Comparison of ENCODE assay signal across 17 mouse cellular contexts in the genomic region with DNA sequence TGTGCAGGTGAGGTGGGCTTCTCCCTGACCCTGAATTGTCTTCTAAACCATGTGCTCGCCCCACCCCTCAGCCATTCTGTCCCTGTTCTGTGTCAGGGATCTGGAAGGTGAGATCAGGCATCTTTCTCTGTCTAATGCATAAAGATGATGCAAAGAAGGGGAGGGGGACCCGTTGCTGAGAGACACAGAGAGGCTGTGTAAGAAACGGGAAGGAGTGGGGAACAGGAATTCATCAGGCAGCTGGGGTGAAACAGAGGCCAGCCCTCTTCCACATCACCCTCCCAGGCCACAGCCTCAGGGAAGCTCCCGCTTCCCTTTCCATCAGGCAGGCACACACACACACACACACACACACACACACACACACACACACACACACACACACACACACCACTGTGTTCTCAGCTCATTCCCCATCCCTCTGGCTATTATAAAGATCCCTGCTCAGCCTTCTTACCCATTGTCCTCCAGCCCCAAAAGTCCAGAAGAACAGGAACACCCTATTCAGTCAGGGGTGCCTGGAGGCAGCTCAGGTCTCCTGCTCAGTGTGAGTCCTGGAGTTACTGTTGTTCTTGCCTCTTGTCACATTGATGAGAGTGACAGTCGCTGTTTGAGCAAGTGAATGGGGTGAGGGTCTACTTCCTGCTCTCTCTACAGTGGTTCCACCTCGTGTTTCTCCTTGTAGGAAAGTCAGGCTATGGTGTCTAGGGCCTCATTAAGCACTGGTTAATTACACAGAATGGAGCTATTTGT. TPM values are rescaled to one million over a fixed set of nuclear protein-coding genes. Genes with fewer than 3 reads are reported as not detected.
A peak's percentile ranks its signal among the peaks of the same experiment; 100 is the strongest.
DNase-seq lines count a peak whose midpoint lies in the region; ATAC-seq and TF ChIP-seq lines count a peak whose summit lies in the region.
"Had no signal": no experiment of that assay in that cellular context is flagged by ENCODE, and none has a peak within 500 bp of the region (broad histone marks: within the 10 kb centered on the region; RNA-seq: fewer than 3 reads in every experiment).

No protein-coding gene starts in this region.

- WGBS in forebrain, postnatal 0 days: 19% methylated on average over 6 of the region's 6 CpGs
- 34% methylated on average over 6 of the region's 6 CpGs for WGBS in midbrain, embryonic 12.5 days

- no peaks in the 10 kb centered on the region for H3K27me3 ChIP-seq in forebrain, postnatal 0 days (ENCODE audit: insufficient read depth, low read length)
- peaks cover 26% of the 10 kb centered on the region for H3K27me3 ChIP-seq in midbrain, embryonic 12.5 days

- no peaks in the 10 kb centered on the region for H3K9me3 ChIP-seq in forebrain, postnatal 0 days (ENCODE audit: low read length)
- no peaks in the 10 kb centered on the region for H3K9me3 ChIP-seq in midbrain, embryonic 12.5 days

- intact Hi-C loops in left cerebral cortex, postnatal 14 days (cut with DNase I): no loop called here
- intact Hi-C loops in left cerebral cortex, postnatal 36 days (cut with DNase I): no loop called here

- H3K36me3 ChIP-seq in forebrain, postnatal 0 days (ENCODE audit: insufficient read depth): no peaks in the 10 kb centered on the region
- H3K36me3 ChIP-seq in midbrain, embryonic 12.5 days: no peaks in the 10 kb centered on the region

- DNase-seq in left cerebral cortex, postnatal 14 days (ENCODE audit: low spot score in 2 of 2): peak; percentile 48 to 62
- no peak for DNase-seq in left cerebral cortex, postnatal 36 days (ENCODE audit: low spot score in 2 of 2)
- DNase-seq in forebrain, postnatal 0 days: peak; percentile 57
- DNase-seq in retina, postnatal 1 day: peak; percentile 71
- no peak for DNase-seq in cerebellum, adult 8-10 months
- no peak for DNase-seq in kidney, adult 11 months
- no peak for DNase-seq in heart, adult 8-10 months (ENCODE audit: low spot score)
- DNase-seq: adrenal gland, postnatal 25 days; cerebellum, adult 18-20 months; kidney, postnatal 14 days; lung, postnatal 14 days; right cerebral cortex, postnatal 14 days had no signal

- peaks cover 10% of the 10 kb centered on the region for H3K4me1 ChIP-seq in forebrain, postnatal 0 days (ENCODE audit: insufficient read depth)
- H3K4me1 ChIP-seq in midbrain, embryonic 12.5 days: peaks cover 28% of the 10 kb centered on the region

- peak; percentile 97 for ATAC-seq in forebrain, postnatal 0 days
- ATAC-seq in midbrain, embryonic 12.5 days (ENCODE audit: low FRiP score, low read depth): peak; percentile 69; the same call in 1 of the 2 replicates

- TF ChIP-seq CTCF in forebrain, postnatal 0 days (IDR thresholded peaks at IDR 0.05; ENCODE audit: low read depth): no peak

- H3K9ac ChIP-seq in forebrain, postnatal 0 days: no peak overlapping the region
- H3K9ac ChIP-seq in midbrain, embryonic 12.5 days (replicated peaks): no peak overlapping the region

- H3K4me3 ChIP-seq in forebrain, postnatal 0 days (ENCODE audit: low read depth, low read length): no peak overlapping the region
- no peak overlapping the region for H3K4me3 ChIP-seq in midbrain, embryonic 12.5 days
- H3K4me3 ChIP-seq: myocyte had no signal

- H3K27ac ChIP-seq in forebrain, postnatal 0 days (ENCODE audit: low read depth, low read length): peak overlapping the region; percentile 73
- H3K27ac ChIP-seq in midbrain, embryonic 12.5 days (replicated peaks): peak overlapping the region; percentile 47; the same call in 1 of the 2 replicates

- no peak overlapping the region for H3K4me2 ChIP-seq in forebrain, postnatal 0 days (ENCODE audit: low read depth)
- H3K4me2 ChIP-seq in midbrain, embryonic 12.5 days (replicated peaks): no peak overlapping the region

RNA-seq across cellular contexts. Expression of gene Slc6a1, which starts 43.4 kb away (rescaled TPM):
- 100 to 1,000 TPM; 343 to 359 TPM for total RNA-seq in left cerebral cortex, postnatal 14 days (2021)
- total RNA-seq in left cerebral cortex, postnatal 36 days (2021): 100 to 1,000 TPM; 289 to 308 TPM
- 221 and 302 TPM in 2 replicates for total RNA-seq in forebrain, postnatal 0 days (2014; rRNA removed)
- 105 and 152 TPM in 2 replicates for polyA plus RNA-seq in forebrain, postnatal 0 days (2015; fragmentation: Nextera tagmentation; extraction: Ambion mirVana)
- 41.8 and 45.3 TPM in 2 replicates for polyA plus RNA-seq in midbrain, embryonic 12.5 days (2016; fragmentation: Nextera tagmentation; extraction: Ambion mirVana)
- under 1 TPM in 3 of 4 experiments, not detected in 1; 0.06 to 0.12 (median 0.11) TPM for total RNA-seq in heart, adult 8-10 months (2022)
- total RNA-seq: adrenal gland, postnatal 25 days; liver, adult 2 months had no signal
- polyA plus RNA-seq: intestine, embryonic 14.5 days; myocyte; stomach, embryonic 16.5 days had no signal

Comparison
In these comparisons a context has a peak if more than half of its experiments do, and no peak if none do; other contexts are left out.
1. DNase-seq: peak in left cerebral cortex, postnatal 14 days (2 of 2), forebrain, postnatal 0 days (single experiment) and retina, postnatal 1 day (single experiment); none in left cerebral cortex, postnatal 36 days (0 of 2), cerebellum, adult 8-10 months (single experiment), kidney, adult 11 months (single experiment) and heart, adult 8-10 months (single experiment).
2. RNA of gene Slc6a1, which starts 43.4 kb away (total RNA-seq): 343 to 359 TPM in left cerebral cortex, postnatal 14 days, 289 to 308 TPM in left cerebral cortex, postnatal 36 days and 221 to 302 TPM in forebrain, postnatal 0 days; 0.06 to 0.12 TPM in heart, adult 8-10 months; every median in the first group is over 100 times any median in the second.